Mouse (Mus musculus) CD4-positive, CD25-positive, alpha-beta regulatory T cell, adult 2 months (primary cell): Measurements from ENCODE around the gene Hba-a1.
"Not testable (repeated sequence)": the region's sequence is repeated elsewhere in the genome, so short reads cannot be mapped to it uniquely, and the experiment has no call there.

ENCODE experiments used
- DNase-seq: peaks from one replicate; pipeline ENCODE4 v3.0.0-alpha.2; 2012; ENCODE audit warnings: low read depth, low spot score

Hba-a1 gene

GRCm38 (mm10) chr11:32293479-32293878 lies 10.2 kb downstream of the Hba-a1 start:
- DNase-seq, result not testable (repeated sequence)

- DNase-seq, result not testable (repeated sequence)
These were observed 12.9 kb downstream of the Hba-a1 start, which contains the start of gene Hba-a2 for GRCm38 (mm10) chr11:32296203-32296602. TSS of gene Hba-a2 (plus strand) at chr11:32296489.

GRCm38 (mm10) chr11:32297417-32297816 lies 14.1 kb downstream of the Hba-a1 start:
- DNase-seq, result not testable (repeated sequence)

GRCm38 (mm10) chr11:32297866-32298531 lies 14.7 kb downstream of the Hba-a1 start:
- no peak for DNase-seq

- no peak for DNase-seq
These were observed 15.2 kb downstream of the Hba-a1 start for GRCm38 (mm10) chr11:32298532-32298918.

- peak; percentile 43 for DNase-seq
These were observed 16.6 kb downstream of the Hba-a1 start, which contains the start of gene Hbq1a for GRCm38 (mm10) chr11:32299865-32300264. TSS of gene Hbq1a (plus strand) at chr11:32300069.

GRCm38 (mm10) chr11:32300279-32301267 lies 17.3 kb downstream of the Hba-a1 start:
- DNase-seq, result no peak

- DNase-seq, result no peak
These were observed 18.2 kb downstream of the Hba-a1 start for GRCm38 (mm10) chr11:32301506-32301905.

GRCm38 (mm10) chr11:32302824-32303419 lies 19.6 kb downstream of the Hba-a1 start:
- no peak for DNase-seq

- no peak for DNase-seq
These were observed 20.1 kb downstream of the Hba-a1 start for GRCm38 (mm10) chr11:32303455-32303854.

GRCm38 (mm10) chr11:32307006-32307405 lies 23.7 kb downstream of the Hba-a1 start:
- DNase-seq, result no peak

GRCm38 (mm10) chr11:32309446-32309845 lies 26.1 kb downstream of the Hba-a1 start:
- no peak for DNase-seq

GRCm38 (mm10) chr11:32309928-32310327 lies 26.6 kb downstream of the Hba-a1 start:
- no peak for DNase-seq

GRCm38 (mm10) chr11:32316009-32316408 lies 32.7 kb downstream of the Hba-a1 start:
- DNase-seq, result no peak

- DNase-seq, result no peak
These were observed 37.3 kb downstream of the Hba-a1 start for GRCm38 (mm10) chr11:32320507-32321195.

- DNase-seq, result peak; percentile 75
These were observed 37.9 kb downstream of the Hba-a1 start for GRCm38 (mm10) chr11:32321196-32321565.

- DNase-seq, result peak; percentile 90
These were observed 41.3 kb downstream of the Hba-a1 start for GRCm38 (mm10) chr11:32324609-32325008.

- DNase-seq, result no peak
These were observed 47.8 kb downstream of the Hba-a1 start for GRCm38 (mm10) chr11:32331075-32331474.

- DNase-seq, result no peak
These were observed 48.5 kb downstream of the Hba-a1 start for GRCm38 (mm10) chr11:32331861-32332260.

- DNase-seq, result no peak
These were observed 49.9 kb downstream of the Hba-a1 start for GRCm38 (mm10) chr11:32333235-32333634.
